Mouse (Mus musculus) liver, adult 2 months (tissue): ENCODE measurements around the gene Lrrc20. TPM values are rescaled to one million over a fixed set of nuclear protein-coding genes. Genes with fewer than 3 reads are reported as not detected.

Source experiments
- DNase-seq: peaks from one replicate; pipeline ENCODE4 v3.0.0-alpha.2; 2011; ENCODE audit warnings: low read depth, low spot score; ENCODE audit errors: extremely low read depth
- H3K27ac ChIP-seq: fragments of 200-500 bp; replicated peaks from 2 replicates; pipeline ENCODE4 v1.5.1; 2012; ENCODE audit warnings: low read depth, mild to moderate bottlenecking, control low read depth, inconsistent platforms, low read length; ENCODE audit not compliant: insufficient read depth
- H3K27me3 ChIP-seq: fragments of 200-500 bp; 2 replicates; pipeline ENCODE4 v1.6.1; 2012; ENCODE audit warnings: mild to moderate bottlenecking, moderate library complexity, low read length, inconsistent platforms; ENCODE audit not compliant: control insufficient read depth, insufficient read depth
- H3K36me3 ChIP-seq: fragments of 200-500 bp; 2 replicates; pipeline ENCODE4 v1.6.1; 2012; ENCODE audit warnings: low read length, inconsistent platforms; ENCODE audit not compliant: control insufficient read depth, insufficient read depth
- H3K4me1 ChIP-seq: fragments of 200-500 bp; 2 replicates; pipeline ENCODE4 v1.6.1; 2011; ENCODE audit warnings: low read length; ENCODE audit not compliant: control insufficient read depth, insufficient read depth
- H3K4me3 ChIP-seq: fragments of 200-500 bp; 2 replicates; pipeline ENCODE4 v1.5.1; 2011; ENCODE audit warnings: low read depth, mild to moderate bottlenecking, control low read depth, low read length, moderate library complexity; ENCODE audit not compliant: insufficient read depth
- H3K79me2 ChIP-seq: fragments of 200-500 bp; 2 replicates; pipeline ENCODE4 v1.6.1; 2012; ENCODE audit warnings: inconsistent platforms, mild to moderate bottlenecking, low read length, moderate library complexity; ENCODE audit not compliant: control insufficient read depth, insufficient read depth
- H3K9ac ChIP-seq: fragments of 200-500 bp; 2 replicates; pipeline ENCODE4 v1.6.1; 2012; ENCODE audit warnings: low read depth, mild to moderate bottlenecking, control low read depth, inconsistent platforms, low read length
- CTCF ChIP-seq: fragments of 200-500 bp; IDR thresholded peaks from 2 replicates; pipeline ENCODE4 v1.5.1; 2011; ENCODE audit warnings: low read depth, low read length, control low read depth
- POLR2A ChIP-seq: fragments of 200-500 bp; IDR thresholded peaks from 2 replicates; pipeline ENCODE4 v1.6.1; 2011; ENCODE audit warnings: low read length, control low read depth; ENCODE audit not compliant: insufficient read depth; ENCODE audit errors: extremely low read depth
- WGBS: fragments of 180-500 bp; shearing (Covaris S2); methylation state at CpG from one replicate; pipeline ENCODE4 v1.1.7; 2018; 5-methylcytosine and 5-hydroxymethylcytosine counted together
- polyA plus RNA-seq: library from polyadenylated mRNA; depleted of rRNA; stranded (reverse); fragments of >200 nt; gene quantifications from 2 replicates; pipeline ENCODE4 v1.2.3, GENCODE M21; 2012
- total RNA-seq: library from RNA; depleted of rRNA; stranded (reverse); fragments of >200 nt; gene quantifications from 2 replicates; pipeline ENCODE4 v1.2.3, GENCODE M21; 2014

Gene Lrrc20
- total and polyA plus RNA-seq, 2 experiments, result 2.4 to 4.8 TPM

DNA sequence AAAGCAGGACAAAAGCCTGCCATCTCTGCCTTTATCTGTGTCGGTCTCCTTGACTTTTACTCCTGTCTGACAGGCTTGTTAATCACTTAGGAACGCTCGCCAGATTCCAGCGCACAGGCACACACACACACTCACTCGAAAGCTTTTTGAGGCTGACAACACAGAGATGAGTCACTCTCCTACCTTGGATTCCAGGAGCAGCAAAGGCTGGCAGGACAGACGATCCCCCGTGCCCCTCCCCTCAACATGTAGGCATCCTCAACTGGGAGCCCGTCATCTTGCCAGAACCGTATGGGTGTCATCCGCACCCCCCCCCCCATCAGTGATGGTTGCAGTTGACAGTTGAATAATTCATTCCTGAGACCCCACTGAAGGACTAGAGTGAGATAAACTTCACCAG is 94.6 kb downstream of the Lrrc20 start:
- Histone ChIP-seq H3K36me3 (no peaks in the 10 kb centered on the region), H3K4me3 (no peak overlapping the region), H3K27ac (no peak overlapping the region), H3K79me2 (no peaks in the 10 kb centered on the region), H3K4me1 (no peaks in the 10 kb centered on the region), H3K27me3 (no peaks in the 10 kb centered on the region), H3K9ac (no peak overlapping the region)
- WGBS, result 75% methylated on average over 10 of the region's 10 CpGs
- DNase-seq, result no peak
- TF ChIP-seq POLR2A, result no peak
- TF ChIP-seq CTCF, result no peak

GRCm38 (mm10) chr10:61572126-61572525 is 96.5 kb downstream of the Lrrc20 start:
- Histone ChIP-seq H3K27me3 (no peaks in the 10 kb centered on the region), H3K9ac (no peak overlapping the region), H3K27ac (no peak overlapping the region), H3K36me3 (no peaks in the 10 kb centered on the region), H3K4me3 (no peak overlapping the region), H3K79me2 (no peaks in the 10 kb centered on the region), H3K4me1 (no peaks in the 10 kb centered on the region)
- no peak for TF ChIP-seq CTCF
- no peak for TF ChIP-seq POLR2A
- no peak for DNase-seq
- WGBS, result 72% methylated on average over 5 of the region's 5 CpGs

DNA sequence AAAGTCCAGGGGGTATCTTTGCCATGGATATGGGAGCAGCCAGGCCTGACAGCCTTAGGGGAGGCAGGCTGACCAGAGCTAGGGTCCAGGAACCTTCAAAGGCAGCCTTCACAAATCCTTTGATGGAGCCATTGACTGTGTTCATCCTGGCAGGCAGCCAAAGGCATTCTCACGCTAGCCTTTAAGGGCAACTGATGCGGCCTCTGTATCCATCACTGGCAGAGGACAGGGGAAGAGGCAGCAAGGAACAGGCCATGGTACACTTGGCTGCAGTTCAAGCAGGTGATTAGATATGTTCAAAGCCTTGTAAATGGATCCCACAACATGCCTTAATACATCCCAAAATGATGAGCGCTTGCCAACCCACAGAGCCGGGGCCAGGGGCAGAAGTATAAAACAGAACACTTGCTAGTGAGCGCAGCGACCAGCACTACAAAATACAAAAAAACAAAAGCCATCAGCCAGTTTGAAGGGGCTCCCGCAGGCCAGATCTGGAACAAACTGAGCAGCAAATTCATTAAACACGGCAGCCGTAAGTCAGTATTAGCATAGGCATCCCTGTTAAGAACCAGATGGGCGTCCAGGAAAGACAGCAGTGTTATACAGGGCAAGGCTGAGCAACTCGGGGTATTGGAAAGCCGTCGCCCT is 100.6 kb downstream of the Lrrc20 start:
- no peak overlapping the region for H3K4me3 ChIP-seq
- H3K9ac ChIP-seq, result no peak overlapping the region
- no peaks in the 10 kb centered on the region for H3K79me2 ChIP-seq
- H3K36me3 ChIP-seq, result no peaks in the 10 kb centered on the region
- H3K27me3 ChIP-seq, result no peaks in the 10 kb centered on the region
- no peak overlapping the region for H3K27ac ChIP-seq
- no peak for DNase-seq
- H3K4me1 ChIP-seq, result no peaks in the 10 kb centered on the region
- no peak for TF ChIP-seq POLR2A
- no peak for TF ChIP-seq CTCF
- WGBS, result 86% methylated on average over 13 of the region's 13 CpGs

DNA sequence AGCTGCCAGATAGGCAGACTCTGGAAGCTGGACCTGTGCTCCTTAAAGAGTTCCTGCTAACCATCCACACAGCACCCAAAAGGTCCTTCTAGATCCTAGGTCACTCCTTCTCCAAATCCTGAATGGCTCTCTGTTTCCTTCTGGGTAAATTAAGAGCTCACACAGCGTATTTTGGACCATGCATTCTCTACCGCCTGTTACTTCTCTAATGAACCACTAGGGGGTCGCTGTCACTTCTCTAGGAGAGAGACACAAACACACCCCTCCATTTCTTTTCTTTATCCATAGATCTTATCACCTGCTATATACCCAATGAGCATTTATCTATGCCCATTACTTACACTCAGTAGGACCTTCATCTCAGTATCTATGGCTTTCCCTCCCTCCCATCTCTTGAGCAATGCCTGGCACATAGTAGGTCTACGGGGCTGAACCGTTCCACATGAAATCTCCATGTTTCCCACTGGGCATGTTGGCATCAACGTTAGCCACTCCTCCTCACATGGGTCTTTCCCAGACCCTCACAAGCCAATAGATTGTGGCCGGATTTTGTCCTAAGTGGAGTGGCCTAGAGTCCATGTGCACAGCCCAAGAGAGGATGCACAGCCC is 111.7 kb downstream of the Lrrc20 start:
- H3K4me1 ChIP-seq, result no peaks in the 10 kb centered on the region
- DNase-seq, result no peak
- H3K9ac ChIP-seq, result no peak overlapping the region
- WGBS, result 89% methylated on average over 7 of the region's 7 CpGs
- no peak for TF ChIP-seq POLR2A
- TF ChIP-seq CTCF, result no peak
- H3K4me3 ChIP-seq, result no peak overlapping the region
- no peaks in the 10 kb centered on the region for H3K36me3 ChIP-seq
- no peaks in the 10 kb centered on the region for H3K27me3 ChIP-seq
- H3K27ac ChIP-seq, result no peak overlapping the region
- no peaks in the 10 kb centered on the region for H3K79me2 ChIP-seq

DNA sequence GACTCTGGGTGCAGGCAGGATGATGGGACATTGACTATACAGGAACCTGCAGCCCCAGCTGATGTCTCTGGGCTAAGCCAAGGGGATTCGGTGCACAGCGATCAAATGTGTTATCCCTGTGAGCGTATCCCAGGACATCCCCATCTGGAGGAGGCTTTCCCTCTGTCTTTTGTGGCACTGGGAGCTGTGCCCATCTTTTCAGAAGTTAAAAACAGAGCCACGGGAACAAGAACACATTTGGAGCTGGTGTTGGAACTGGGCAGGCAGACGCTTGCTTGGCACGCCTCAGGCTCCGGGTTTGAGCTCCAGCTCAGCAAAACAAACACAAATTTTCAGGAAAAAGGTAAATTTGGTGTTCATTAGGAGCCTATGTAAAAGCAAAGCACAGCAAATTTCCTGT is 122.4 kb downstream of the Lrrc20 start:
- no peak for TF ChIP-seq CTCF
- TF ChIP-seq POLR2A, result no peak
- DNase-seq, result no peak
- H3K27ac ChIP-seq, result no peak overlapping the region
- no peak overlapping the region for H3K9ac ChIP-seq
- no peaks in the 10 kb centered on the region for H3K36me3 ChIP-seq
- 80% methylated on average over 7 of the region's 7 CpGs for WGBS
- peaks cover 12% of the 10 kb centered on the region for H3K27me3 ChIP-seq
- H3K4me3 ChIP-seq, result no peak overlapping the region
- H3K4me1 ChIP-seq, result no peaks in the 10 kb centered on the region
- H3K79me2 ChIP-seq, result no peaks in the 10 kb centered on the region

DNA sequence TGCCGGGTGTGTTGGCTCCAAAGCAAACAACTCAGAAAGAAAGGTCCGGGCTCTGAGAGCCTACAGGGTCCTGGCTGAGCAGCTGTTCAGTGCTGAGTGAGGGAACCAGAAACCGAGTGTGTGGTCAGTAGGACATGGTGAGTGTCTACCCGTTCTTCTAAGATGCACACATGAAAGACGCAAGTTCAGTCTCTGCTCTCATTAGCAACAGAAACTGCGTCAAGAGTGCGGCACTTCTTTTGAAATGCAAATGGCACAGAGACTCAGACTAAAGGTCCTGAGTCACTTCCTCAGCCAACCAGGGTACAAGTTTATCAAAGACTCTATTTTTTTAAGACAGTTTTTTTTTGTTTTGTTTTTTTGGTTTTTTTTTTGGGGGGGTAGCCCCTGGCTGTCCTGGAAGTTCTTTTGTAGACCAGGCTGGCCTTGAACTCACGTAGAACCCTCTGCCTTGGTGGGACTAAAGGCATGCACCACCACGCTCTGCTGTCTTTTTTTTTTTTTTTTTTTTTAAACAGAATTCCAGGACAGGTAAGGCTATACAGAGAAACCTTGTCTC is 124.0 kb downstream of the Lrrc20 start:
- Histone ChIP-seq H3K36me3 (no peaks in the 10 kb centered on the region), H3K27ac (no peak overlapping the region), H3K27me3 (peaks cover 11% of the 10 kb centered on the region), H3K79me2 (no peaks in the 10 kb centered on the region), H3K4me3 (no peak overlapping the region), H3K4me1 (no peaks in the 10 kb centered on the region), H3K9ac (no peak overlapping the region)
- TF ChIP-seq CTCF (no peak), POLR2A (no peak)
- no peak for DNase-seq
- 82% methylated on average over 9 of the region's 9 CpGs for WGBS
